Mouse (Mus musculus): ENCODE results near the gene Tymp. TPM values are rescaled to one million over a fixed set of nuclear protein-coding genes. Genes with fewer than 3 reads are reported as not detected.

The Tymp gene
- polyA plus RNA-seq, 1 experiment from 2014 or later, result 2.7 TPM

- 13% methylated on average over 46 of the region's 46 CpGs for WGBS
- Histone ChIP-seq H3K9ac (replicated peaks; ENCODE audit: low read length) (peak overlapping the region; percentile 48), H3K4me2 (ENCODE audit: low read length) (peak overlapping the region; percentile 59), H3K4me1 (ENCODE audit: control insufficient read depth, insufficient read depth, low read length) (peaks cover 13% of the 10 kb centered on the region), H3K27ac (replicated peaks; ENCODE audit: low read depth, low read length) (no peak overlapping the region), H3K9me3 (ENCODE audit: control insufficient read depth, low read length) (no peaks in the 10 kb centered on the region), H3K27me3 (ENCODE audit: control insufficient read depth, insufficient read depth, low read length) (peaks cover 42% of the 10 kb centered on the region), H3K4me3 (replicated peaks; ENCODE audit: low read depth, low read length) (peak overlapping the region; percentile 34), H3K36me3 (ENCODE audit: control insufficient read depth, insufficient read depth, low read length) (no peaks in the 10 kb centered on the region)
- ATAC-seq (ENCODE audit: low FRiP score, low TSS enrichment) (no peak), DNase-seq (peak; percentile 29)
These were observed 1.3 kb upstream of the Tymp start for GRCm38 (mm10) chr15:89377938-89378828.

GRCm38 (mm10) chr15:89377362-89377761 is 523 bp upstream of the Tymp start:
- Histone ChIP-seq H3K4me1 (ENCODE audit: control insufficient read depth, insufficient read depth, low read length) (peaks cover 19% of the 10 kb centered on the region), H3K27me3 (ENCODE audit: control insufficient read depth, insufficient read depth, low read length) (peaks cover 42% of the 10 kb centered on the region), H3K9ac (replicated peaks; ENCODE audit: low read length) (no peak overlapping the region), H3K4me2 (ENCODE audit: low read length) (no peak overlapping the region), H3K9me3 (ENCODE audit: control insufficient read depth, low read length) (no peaks in the 10 kb centered on the region), H3K36me3 (ENCODE audit: control insufficient read depth, insufficient read depth, low read length) (peaks cover 4% of the 10 kb centered on the region), H3K27ac (replicated peaks; ENCODE audit: low read depth, low read length) (no peak overlapping the region), H3K4me3 (replicated peaks; ENCODE audit: low read depth, low read length) (no peak overlapping the region)
- 6% methylated on average over 18 of the region's 18 CpGs for WGBS
- ATAC-seq (ENCODE audit: low FRiP score, low TSS enrichment), result no peak
- no peak for DNase-seq

- H3K9ac ChIP-seq (replicated peaks; ENCODE audit: low read length), result no peak overlapping the region
- H3K4me2 ChIP-seq (ENCODE audit: low read length), result no peak overlapping the region
- H3K4me3 ChIP-seq (replicated peaks; ENCODE audit: low read depth, low read length), result no peak overlapping the region
- no peaks in the 10 kb centered on the region for H3K9me3 ChIP-seq (ENCODE audit: control insufficient read depth, low read length)
- peaks cover 42% of the 10 kb centered on the region for H3K27me3 ChIP-seq (ENCODE audit: control insufficient read depth, insufficient read depth, low read length)
- DNase-seq (no peak), ATAC-seq (ENCODE audit: low FRiP score, low TSS enrichment) (no peak)
- H3K27ac ChIP-seq (replicated peaks; ENCODE audit: low read depth, low read length), result no peak overlapping the region
- WGBS, result 78% methylated on average over 7 of the region's 7 CpGs
- H3K36me3 ChIP-seq (ENCODE audit: control insufficient read depth, insufficient read depth, low read length), result peaks cover 17% of the 10 kb centered on the region
- peaks cover 19% of the 10 kb centered on the region for H3K4me1 ChIP-seq (ENCODE audit: control insufficient read depth, insufficient read depth, low read length)
These were observed 799 bp downstream of the Tymp start for GRCm38 (mm10) chr15:89376040-89376439.

- H3K4me2 ChIP-seq (ENCODE audit: low read length), result no peak overlapping the region; the same call in 1 of the 2 replicates
- no peak overlapping the region; the same call in 1 of the 2 replicates for H3K9ac ChIP-seq (replicated peaks; ENCODE audit: low read length)
- no peak overlapping the region for H3K4me3 ChIP-seq (replicated peaks; ENCODE audit: low read depth, low read length)
- no peaks in the 10 kb centered on the region for H3K9me3 ChIP-seq (ENCODE audit: control insufficient read depth, low read length)
- H3K36me3 ChIP-seq (ENCODE audit: control insufficient read depth, insufficient read depth, low read length), result peaks cover 28% of the 10 kb centered on the region
- 93% methylated on average over 17 of the region's 17 CpGs for WGBS
- peaks cover 38% of the 10 kb centered on the region for H3K27me3 ChIP-seq (ENCODE audit: control insufficient read depth, insufficient read depth, low read length)
- H3K27ac ChIP-seq (replicated peaks; ENCODE audit: low read depth, low read length), result no peak overlapping the region
- ATAC-seq (ENCODE audit: low FRiP score, low TSS enrichment) (no peak), DNase-seq (no peak)
- peaks cover 19% of the 10 kb centered on the region for H3K4me1 ChIP-seq (ENCODE audit: control insufficient read depth, insufficient read depth, low read length)
These were observed 1.9 kb downstream of the Tymp start for GRCm38 (mm10) chr15:89374801-89375534.

- peak overlapping the region; percentile 81 for H3K9ac ChIP-seq (replicated peaks; ENCODE audit: low read length)
- peaks cover 18% of the 10 kb centered on the region for H3K4me1 ChIP-seq (ENCODE audit: control insufficient read depth, insufficient read depth, low read length)
- 44% methylated on average over 9 of the region's 9 CpGs for WGBS
- H3K27ac ChIP-seq (replicated peaks; ENCODE audit: low read depth, low read length), result peak overlapping the region; percentile 93
- peaks cover 34% of the 10 kb centered on the region for H3K36me3 ChIP-seq (ENCODE audit: control insufficient read depth, insufficient read depth, low read length)
- ATAC-seq (ENCODE audit: low FRiP score, low TSS enrichment), result peak; percentile 10; the same call in 1 of the 2 replicates
- peaks cover 35% of the 10 kb centered on the region for H3K27me3 ChIP-seq (ENCODE audit: control insufficient read depth, insufficient read depth, low read length)
- H3K9me3 ChIP-seq (ENCODE audit: control insufficient read depth, low read length), result no peaks in the 10 kb centered on the region
- DNase-seq, result no peak
- peak overlapping the region; percentile 70 for H3K4me3 ChIP-seq (replicated peaks; ENCODE audit: low read depth, low read length)
- H3K4me2 ChIP-seq (ENCODE audit: low read length), result peak overlapping the region; percentile 87
These were observed 2.5 kb downstream of the Tymp start for GRCm38 (mm10) chr15:89374340-89374739.

- Histone ChIP-seq H3K9me3 (ENCODE audit: control insufficient read depth, low read length) (no peaks in the 10 kb centered on the region), H3K36me3 (ENCODE audit: control insufficient read depth, insufficient read depth, low read length) (peaks cover 40% of the 10 kb centered on the region), H3K4me2 (ENCODE audit: low read length) (peak within 1 kb of the TSS; percentile 87), H3K4me3 (replicated peaks; ENCODE audit: low read depth, low read length) (peak within 1 kb of the TSS; percentile 70), H3K4me1 (ENCODE audit: control insufficient read depth, insufficient read depth, low read length) (peaks cover 13% of the 10 kb centered on the region), H3K9ac (replicated peaks; ENCODE audit: low read length) (peak within 1 kb of the TSS; percentile 81), H3K27ac (replicated peaks; ENCODE audit: low read depth, low read length) (peak within 1 kb of the TSS; percentile 93), H3K27me3 (ENCODE audit: control insufficient read depth, insufficient read depth, low read length) (peaks cover 29% of the 10 kb centered on the region)
- DNase-seq (peak; percentile 96), ATAC-seq (ENCODE audit: low FRiP score, low TSS enrichment) (peak; percentile 85)
- under 1% methylated on average over 42 of the region's 42 CpGs for WGBS
These were observed 3.0 kb downstream of the Tymp start, which contains the start of gene Sco2 for GRCm38 (mm10) chr15:89373762-89374248. TSS of gene Sco2 (minus strand) at chr15:89373846.

GRCm38 (mm10) chr15:89373027-89373761 is 3.6 kb downstream of the Tymp start:
- WGBS, result 2% methylated on average over 35 of the region's 35 CpGs
- peaks cover 23% of the 10 kb centered on the region for H3K27me3 ChIP-seq (ENCODE audit: control insufficient read depth, insufficient read depth, low read length)
- peak; percentile 75 for ATAC-seq (ENCODE audit: low FRiP score, low TSS enrichment)

GRCm38 (mm10) chr15:89372536-89372935 is 4.3 kb downstream of the Tymp start:
- Histone ChIP-seq H3K4me1 (ENCODE audit: control insufficient read depth, insufficient read depth, low read length) (peaks cover 11% of the 10 kb centered on the region), H3K36me3 (ENCODE audit: control insufficient read depth, insufficient read depth, low read length) (peaks cover 52% of the 10 kb centered on the region), H3K27me3 (ENCODE audit: control insufficient read depth, insufficient read depth, low read length) (peaks cover 17% of the 10 kb centered on the region), H3K4me3 (replicated peaks; ENCODE audit: low read depth, low read length) (peak overlapping the region; percentile 70; the same call in 1 of the 2 replicates), H3K4me2 (ENCODE audit: low read length) (peak overlapping the region; percentile 87), H3K9me3 (ENCODE audit: control insufficient read depth, low read length) (no peaks in the 10 kb centered on the region), H3K9ac (replicated peaks; ENCODE audit: low read length) (no peak overlapping the region), H3K27ac (replicated peaks; ENCODE audit: low read depth, low read length) (peak overlapping the region; percentile 93; the same call in 1 of the 2 replicates)
- DNase-seq, result no peak
- ATAC-seq (ENCODE audit: low FRiP score, low TSS enrichment), result no peak
- 86% methylated on average over 7 of the region's 7 CpGs for WGBS

More at GRCm38 (mm10) chr15:89373027-89373761, 3.6 kb downstream of the Tymp start:
- Histone ChIP-seq H3K4me3 (replicated peaks; ENCODE audit: low read depth, low read length) (peak overlapping the region; percentile 70), H3K4me2 (ENCODE audit: low read length) (peak overlapping the region; percentile 87), H3K9me3 (ENCODE audit: control insufficient read depth, low read length) (no peaks in the 10 kb centered on the region), H3K9ac (replicated peaks; ENCODE audit: low read length) (peak overlapping the region; percentile 81), H3K36me3 (ENCODE audit: control insufficient read depth, insufficient read depth, low read length) (peaks cover 46% of the 10 kb centered on the region), H3K4me1 (ENCODE audit: control insufficient read depth, insufficient read depth, low read length) (peaks cover 11% of the 10 kb centered on the region), H3K27ac (replicated peaks; ENCODE audit: low read depth, low read length) (peak overlapping the region; percentile 93)
- DNase-seq, result peak; percentile 85
